In the genomic region with DNA sequence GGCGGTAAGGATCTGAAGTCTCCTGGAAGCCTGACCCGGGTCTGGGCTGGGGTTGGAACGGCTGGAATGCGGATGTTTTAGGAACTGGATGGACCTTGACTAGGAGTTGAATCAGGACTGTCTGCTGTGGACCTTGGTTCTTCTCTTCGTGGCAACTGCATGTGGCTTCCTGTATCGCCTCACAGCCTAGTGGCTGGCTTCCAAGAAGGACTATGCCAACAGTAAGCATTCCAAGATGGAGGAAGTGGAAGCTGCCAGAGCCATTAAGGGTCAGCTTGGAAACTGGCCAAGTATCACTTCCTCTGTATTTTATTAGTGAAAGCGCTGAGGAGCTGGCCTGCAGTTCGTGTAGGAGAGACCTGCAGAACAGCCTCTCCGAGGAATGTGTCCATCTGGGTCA, we compare ENCODE assay signal across 8 mouse cellular contexts.
DNase-seq lines count a peak whose midpoint lies in the region; ATAC-seq and TF ChIP-seq lines count a peak whose summit lies in the region.

No protein-coding gene starts in this region.

- TF ChIP-seq EP300 in heart, adult 2 months (IDR thresholded peaks at IDR 0.05; ENCODE audit: insufficient read depth, low read depth, low read length): peak; percentile 89

- peak; percentile 80 for DNase-seq in forebrain, embryonic 14.5 days (ENCODE audit: low spot score)
- no peak for DNase-seq in forebrain, embryonic 11.5 days (ENCODE audit: low spot score)
- peak; percentile 78 for DNase-seq in 3T3-L1 (ENCODE audit: low read depth, low spot score)
- peak; percentile 18 for DNase-seq in brain, embryonic 18.5 days (ENCODE audit: low read depth, low spot score)
- DNase-seq in heart, adult 2 months: peak; percentile 76 to 87
- peak; percentile 90 for DNase-seq in lung, postnatal 14 days

- ATAC-seq in forebrain, embryonic 14.5 days: no peak
- ATAC-seq in forebrain, embryonic 11.5 days (replicated peaks; ENCODE audit: low FRiP score): no peak
- ATAC-seq in kidney, embryonic 15.5 days (replicated peaks; ENCODE audit: low FRiP score): 0 out of 2 replicates have a peak, but pooled peaks have one; percentile 37
- ATAC-seq in erythroid progenitor cell, adult 5-6 weeks (replicated peaks; ENCODE audit: low FRiP score, poor library complexity, severe bottlenecking): no peak

- no peak for TF ChIP-seq CTCF in heart, adult 2 months (IDR thresholded peaks at IDR 0.05)

- H3K4me1 ChIP-seq in forebrain, embryonic 14.5 days (ENCODE audit: control insufficient read depth, insufficient read depth, low read length): peaks cover 8% of the 10 kb centered on the region; the same call in 1 of the 2 replicates
- H3K4me1 ChIP-seq in forebrain, embryonic 11.5 days (replicated peaks; ENCODE audit: control insufficient read depth, insufficient read depth, low read length): peaks cover 2% of the 10 kb centered on the region; the same call in 1 of the 2 replicates
- H3K4me1 ChIP-seq in heart, adult 2 months (ENCODE audit: control insufficient read depth, insufficient read depth, low read length): peaks cover 15% of the 10 kb centered on the region
- peaks cover 33% of the 10 kb centered on the region for H3K4me1 ChIP-seq in kidney, embryonic 15.5 days

- H3K9me3 ChIP-seq in forebrain, embryonic 14.5 days (replicated peaks; ENCODE audit: control insufficient read depth, low read length): no peaks in the 10 kb centered on the region
- H3K9me3 ChIP-seq in forebrain, embryonic 11.5 days (ENCODE audit: control insufficient read depth, low read length): no peaks in the 10 kb centered on the region; the same call in 1 of the 2 replicates
- no peaks in the 10 kb centered on the region for H3K9me3 ChIP-seq in kidney, embryonic 15.5 days (replicated peaks)

- H3K27me3 ChIP-seq in forebrain, embryonic 14.5 days (replicated peaks; ENCODE audit: control insufficient read depth, insufficient read depth, low read length): no peaks in the 10 kb centered on the region
- no peaks in the 10 kb centered on the region for H3K27me3 ChIP-seq in forebrain, embryonic 11.5 days (ENCODE audit: control insufficient read depth, insufficient read depth, low read length)
- no peaks in the 10 kb centered on the region for H3K27me3 ChIP-seq in heart, adult 2 months (ENCODE audit: control insufficient read depth, insufficient read depth, low read length)
- no peaks in the 10 kb centered on the region for H3K27me3 ChIP-seq in kidney, embryonic 15.5 days

- intact Hi-C loops in heart, adult 2 months (cut with DNase I): loop anchor here (1.0 to 5.0 kb wide), 4 partner anchors 21 to 273 kb away; partner anchors contain the start of gene Ankrd28

- no peaks in the 10 kb centered on the region for H3K36me3 ChIP-seq in forebrain, embryonic 14.5 days (ENCODE audit: control insufficient read depth, insufficient read depth, low read length)
- no peaks in the 10 kb centered on the region for H3K36me3 ChIP-seq in forebrain, embryonic 11.5 days (ENCODE audit: control insufficient read depth, insufficient read depth, low read length)
- H3K36me3 ChIP-seq in heart, adult 2 months (ENCODE audit: control insufficient read depth, insufficient read depth, low read length): peaks cover 10% of the 10 kb centered on the region
- no peaks in the 10 kb centered on the region for H3K36me3 ChIP-seq in kidney, embryonic 15.5 days

- H3K4me2 ChIP-seq in forebrain, embryonic 14.5 days (ENCODE audit: low read length): no peak overlapping the region
- no peak overlapping the region for H3K4me2 ChIP-seq in forebrain, embryonic 11.5 days (ENCODE audit: low read depth, low read length, severe bottlenecking)
- H3K4me2 ChIP-seq in kidney, embryonic 15.5 days: no peak overlapping the region

- TF ChIP-seq POLR2A in heart, adult 2 months (IDR thresholded peaks at IDR 0.05; ENCODE audit: insufficient read depth, low read depth, low read length): no peak

- WGBS in forebrain, embryonic 14.5 days: 58% methylated on average over 9 of the region's 9 CpGs
- 91% methylated on average over 9 of the region's 9 CpGs for WGBS in forebrain, embryonic 11.5 days
- 8% methylated on average over 9 of the region's 9 CpGs for WGBS in heart, adult 2 months
- 52% methylated on average over 9 of the region's 9 CpGs for WGBS in kidney, embryonic 15.5 days

- no peak overlapping the region for H3K27ac ChIP-seq in forebrain, embryonic 14.5 days (ENCODE audit: low read depth, low read length)
- no peak overlapping the region for H3K27ac ChIP-seq in forebrain, embryonic 11.5 days (ENCODE audit: low read depth, low read length)
- peak overlapping the region; percentile 64 for H3K27ac ChIP-seq in heart, adult 2 months
- peak overlapping the region; percentile 71 for H3K27ac ChIP-seq in kidney, embryonic 15.5 days

- no peaks in the 10 kb centered on the region for H3K79me2 ChIP-seq in heart, adult 2 months (replicated peaks; ENCODE audit: control insufficient read depth, insufficient read depth, low read length)

- no peak overlapping the region for H3K4me3 ChIP-seq in forebrain, embryonic 14.5 days (ENCODE audit: low read depth, low read length)
- no peak overlapping the region for H3K4me3 ChIP-seq in forebrain, embryonic 11.5 days (ENCODE audit: low read depth, low read length)
- H3K4me3 ChIP-seq in heart, adult 2 months: no peak overlapping the region
- no peak overlapping the region for H3K4me3 ChIP-seq in kidney, embryonic 15.5 days (replicated peaks)

- H3K9ac ChIP-seq in forebrain, embryonic 14.5 days (ENCODE audit: low read length): no peak overlapping the region
- H3K9ac ChIP-seq in forebrain, embryonic 11.5 days (ENCODE audit: low read length): no peak overlapping the region
- no peak overlapping the region for H3K9ac ChIP-seq in heart, adult 2 months (ENCODE audit: low read depth, low read length)
- H3K9ac ChIP-seq in kidney, embryonic 15.5 days: no peak overlapping the region

Comparison
In these comparisons a context has a peak if more than half of its experiments do, and no peak if none do; other contexts are left out.
1. H3K27ac ChIP-seq: peak in heart, adult 2 months (single experiment) and kidney, embryonic 15.5 days (single experiment); none in forebrain, embryonic 14.5 days (single experiment) and forebrain, embryonic 11.5 days (single experiment).